In the genomic region with DNA sequence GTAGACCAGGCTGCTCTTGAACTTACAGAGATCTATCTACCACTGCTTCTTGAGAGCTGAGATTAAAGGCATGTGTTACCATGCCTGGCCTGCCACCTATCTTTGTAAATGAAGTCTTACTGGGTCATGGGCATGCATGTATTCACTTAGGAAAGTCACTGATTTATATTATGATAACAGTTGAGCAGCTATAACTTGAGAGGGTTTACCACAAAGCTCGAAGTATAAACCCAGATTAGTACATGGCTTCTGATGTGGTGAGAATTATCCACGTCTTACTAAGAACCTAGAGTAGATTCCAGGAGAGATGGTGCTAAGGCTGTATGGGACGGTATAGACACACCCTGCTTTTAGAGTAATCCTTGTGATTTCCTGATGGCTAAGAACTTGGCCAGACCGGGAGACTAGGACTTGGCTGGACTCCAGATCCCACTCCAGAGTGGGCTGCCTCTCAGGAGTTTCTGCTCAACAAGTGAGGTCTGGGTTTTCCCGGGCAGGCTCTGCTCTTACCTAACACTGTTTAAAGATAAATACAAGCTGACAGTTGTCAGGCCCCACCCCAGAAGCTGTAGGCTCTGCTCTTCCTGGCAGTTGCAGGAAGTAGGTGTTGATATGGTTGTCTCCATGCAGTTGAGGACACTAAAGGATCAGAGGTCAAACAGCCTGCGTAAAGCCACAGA, we compare ENCODE assay signal across 10 mouse cellular contexts. TPM values are rescaled to one million over a fixed set of nuclear protein-coding genes. Genes with fewer than 3 reads are reported as not detected.
DNase-seq lines count a peak whose midpoint lies in the region; ATAC-seq and TF ChIP-seq lines count a peak whose summit lies in the region.
"Had no signal": no experiment of that assay in that cellular context is flagged by ENCODE, and none has a peak within 500 bp of the region (broad histone marks: within the 10 kb centered on the region; RNA-seq: fewer than 3 reads in every experiment).

No protein-coding gene starts in this region.

- H3K27me3 ChIP-seq in embryonic facial prominence, embryonic 12.5 days, result no peaks in the 10 kb centered on the region
- no peaks in the 10 kb centered on the region for H3K27me3 ChIP-seq in embryonic facial prominence, embryonic 10.5 days (replicated peaks; ENCODE audit: low read depth, poor library complexity, severe bottlenecking)
- H3K27me3 ChIP-seq in MEL (ENCODE audit: control insufficient read depth in 1 of 2, insufficient read depth in 2 of 2, low read length in 2 of 2), result no peaks in the 10 kb centered on the region
- H3K27me3 ChIP-seq in intestine, embryonic 15.5 days (replicated peaks), result no peaks in the 10 kb centered on the region
- H3K27me3 ChIP-seq: midbrain, embryonic 12.5 days had no signal

- no peak for TF ChIP-seq RAD21 in MEL (IDR thresholded peaks at IDR 0.05; ENCODE audit: low read depth, low read length)

- no peaks in the 10 kb centered on the region for H3K36me3 ChIP-seq in embryonic facial prominence, embryonic 12.5 days
- no peaks in the 10 kb centered on the region for H3K36me3 ChIP-seq in embryonic facial prominence, embryonic 10.5 days (replicated peaks)
- peaks cover 0 to 13% of the 10 kb centered on the region in 2 experiments; a peak in 2 of 4 replicates for H3K36me3 ChIP-seq in MEL (ENCODE audit: control insufficient read depth in 1 of 2, insufficient read depth in 2 of 2, low read length in 2 of 2)
- H3K36me3 ChIP-seq in intestine, embryonic 15.5 days, result no peaks in the 10 kb centered on the region
- H3K36me3 ChIP-seq: midbrain, embryonic 12.5 days had no signal

- no peaks in the 10 kb centered on the region for H3K79me2 ChIP-seq in MEL (ENCODE audit: control insufficient read depth, insufficient read depth, low read length, poor library complexity)

- no peaks in the 10 kb centered on the region for H3K4me1 ChIP-seq in embryonic facial prominence, embryonic 12.5 days
- H3K4me1 ChIP-seq in embryonic facial prominence, embryonic 10.5 days, result peaks cover 9% of the 10 kb centered on the region
- H3K4me1 ChIP-seq in MEL (ENCODE audit: control insufficient read depth in 1 of 2, insufficient read depth in 2 of 2, low read length in 2 of 2), result peaks cover 9 to 14% of the 10 kb centered on the region in 2 experiments
- H3K4me1 ChIP-seq in intestine, embryonic 15.5 days (replicated peaks), result peaks cover 14% of the 10 kb centered on the region
- H3K4me1 ChIP-seq: midbrain, embryonic 12.5 days had no signal

- H3K27ac ChIP-seq in embryonic facial prominence, embryonic 12.5 days, result no peak overlapping the region
- no peak overlapping the region for H3K27ac ChIP-seq in embryonic facial prominence, embryonic 10.5 days (replicated peaks)
- peak overlapping the region; percentile 52 for H3K27ac ChIP-seq in MEL (ENCODE audit: control insufficient read depth, low read depth, low read length)
- H3K27ac ChIP-seq in intestine, embryonic 15.5 days, result peak overlapping the region; percentile 70
- H3K27ac ChIP-seq: midbrain, embryonic 12.5 days had no signal

- H3K9me3 ChIP-seq in embryonic facial prominence, embryonic 12.5 days, result no peaks in the 10 kb centered on the region
- H3K9me3 ChIP-seq in embryonic facial prominence, embryonic 10.5 days, result no peaks in the 10 kb centered on the region
- no peaks in the 10 kb centered on the region for H3K9me3 ChIP-seq in MEL (replicated peaks; ENCODE audit: insufficient read depth, low read length)
- H3K9me3 ChIP-seq in intestine, embryonic 15.5 days, result no peaks in the 10 kb centered on the region
- H3K9me3 ChIP-seq: midbrain, embryonic 12.5 days had no signal

- no peak for TF ChIP-seq CTCF in MEL (IDR thresholded peaks at IDR 0.05 in 2 of 3, conservative IDR thresholded peaks at IDR 0.05 in 1 of 3; ENCODE audit: control insufficient read depth in 1 of 3, insufficient read depth in 1 of 3, low read depth in 2 of 3, low read length in 3 of 3, poor library complexity in 1 of 3, severe bottlenecking in 1 of 3)

- no peak overlapping the region for H3K4me3 ChIP-seq in embryonic facial prominence, embryonic 12.5 days
- H3K4me3 ChIP-seq in embryonic facial prominence, embryonic 10.5 days, result no peak overlapping the region
- H3K4me3 ChIP-seq in MEL (ENCODE audit: control insufficient read depth in 1 of 2, insufficient read depth in 1 of 2, low read depth in 2 of 2, low read length in 2 of 2), result peak overlapping the region in 1 of 2 experiments; percentile 12; a peak in 1 of 4 replicates
- no peak overlapping the region for H3K4me3 ChIP-seq in intestine, embryonic 15.5 days (replicated peaks)
- H3K4me3 ChIP-seq: midbrain, embryonic 12.5 days had no signal

- TF ChIP-seq POLR2A in MEL (IDR thresholded peaks at IDR 0.05; ENCODE audit: control insufficient read depth in 1 of 2, insufficient read depth in 1 of 2, low read depth in 1 of 2, low read length in 2 of 2, poor library complexity in 1 of 2), result peak in 1 of 2 experiments; percentile 45; a peak in 1 of 4 replicates

- 0 out of 2 replicates have a peak, but pooled peaks have one; percentile 67 for ATAC-seq in embryonic facial prominence, embryonic 12.5 days (ENCODE audit: insufficient number of reproducible peaks, insufficient read depth, low FRiP score, low TSS enrichment)
- peak; percentile 91 for ATAC-seq in intestine, embryonic 15.5 days

- DNase-seq in embryonic facial prominence, embryonic 10.5 days (ENCODE audit: low spot score), result no peak
- peak; percentile 78 for DNase-seq in MEL (ENCODE audit: low read depth, low spot score)
- DNase-seq in lung, postnatal 14 days, result peak; percentile 66
- DNase-seq in adrenal gland, adult 2 months, result no peak
- no peak for DNase-seq in neural tube, embryonic 10.5 days (ENCODE audit: extremely low spot score, low spot score)
- no peak for DNase-seq in frontal cortex, postnatal 10 days (ENCODE audit: low spot score in 2 of 2)
- DNase-seq: retina, postnatal 1 day had no signal

- 63% methylated on average over 6 of the region's 6 CpGs for WGBS in embryonic facial prominence, embryonic 12.5 days
- 82% methylated on average over 6 of the region's 6 CpGs for WGBS in embryonic facial prominence, embryonic 10.5 days
- 27% methylated on average over 6 of the region's 6 CpGs for WGBS in intestine, embryonic 15.5 days

- peak in 1 of 2 experiments; percentile 66; a peak in 2 of 4 replicates for TF ChIP-seq EP300 in MEL (IDR thresholded peaks at IDR 0.05; ENCODE audit: low read depth in 1 of 2, low read length in 2 of 2)

- H3K9ac ChIP-seq in embryonic facial prominence, embryonic 12.5 days, result no peak overlapping the region
- H3K9ac ChIP-seq in MEL (ENCODE audit: control insufficient read depth, low read depth, low read length, poor library complexity, severe bottlenecking), result peak overlapping the region; percentile 52
- H3K9ac ChIP-seq in intestine, embryonic 15.5 days, result no peak overlapping the region
- H3K9ac ChIP-seq: midbrain, embryonic 12.5 days had no signal

- H3K4me2 ChIP-seq in embryonic facial prominence, embryonic 12.5 days (replicated peaks), result no peak overlapping the region
- no peak overlapping the region for H3K4me2 ChIP-seq in intestine, embryonic 15.5 days (replicated peaks)
- H3K4me2 ChIP-seq: midbrain, embryonic 12.5 days had no signal

TF ChIP-seq in MEL, 35 proteins besides CTCF, POLR2A, EP300 and RAD21 (continues in another document):
- TF ChIP-seq USF2 (IDR thresholded peaks at IDR 0.05; ENCODE audit: borderline replicate concordance in 1 of 2, insufficient read depth in 1 of 2, low read depth in 1 of 2, low read length in 2 of 2), result no peak
- no peak for TF ChIP-seq GATA1 (IDR thresholded peaks at IDR 0.05; ENCODE audit: low read depth, low read length)
- peak; percentile 59; the same call in 1 of the 2 replicates for TF ChIP-seq ELF1 (IDR thresholded peaks at IDR 0.05; ENCODE audit: low read depth, low read length)
- TF ChIP-seq NELFE (IDR thresholded peaks at IDR 0.05; ENCODE audit: low read depth, low read length), result peak; percentile 27; the same call in 1 of the 2 replicates
- TF ChIP-seq HCFC1 (IDR thresholded peaks at IDR 0.05; ENCODE audit: low read depth, low read length), result no peak; the same call in 1 of the 2 replicates
- TF ChIP-seq MAX (IDR thresholded peaks at IDR 0.05; ENCODE audit: low read length), result 0 out of 2 replicates have a peak, but pooled peaks have one; percentile 3
- no peak for TF ChIP-seq ZMIZ1 (IDR thresholded peaks at IDR 0.05; ENCODE audit: low read depth, low read length)
- TF ChIP-seq MEF2A (IDR thresholded peaks at IDR 0.05; ENCODE audit: extremely low read depth, insufficient replicate concordance, low read depth, low read length, poor library complexity, severe bottlenecking), result no peak
- TF ChIP-seq SIN3A (IDR thresholded peaks at IDR 0.05; ENCODE audit: low read length), result peak; percentile 74
- TF ChIP-seq MYC (IDR thresholded peaks at IDR 0.05; ENCODE audit: low read depth, low read length), result no peak
- TF ChIP-seq CHD1 (IDR thresholded peaks at IDR 0.05; ENCODE audit: low read depth, low read length), result no peak
- peak; percentile 49; the same call in 1 of the 2 replicates for TF ChIP-seq RCOR1 (IDR thresholded peaks at IDR 0.05; ENCODE audit: low read depth, low read length)
- TF ChIP-seq POLR2AphosphoS5 (IDR thresholded peaks at IDR 0.05; ENCODE audit: borderline replicate concordance, low read depth, low read length), result no peak
- TF ChIP-seq ZNF384 (IDR thresholded peaks at IDR 0.05; ENCODE audit: low read depth, low read length), result no peak

RNA-seq across cellular contexts. Expression of gene Slc25a25, which starts 13.1 kb away (rescaled TPM):
- 30.2 and 31.5 TPM in 2 replicates for polyA plus RNA-seq in embryonic facial prominence, embryonic 12.5 days (2016; fragmentation: Nextera tagmentation; extraction: Ambion mirVana)
- 29.8 and 31.8 TPM in 2 replicates for polyA plus RNA-seq in embryonic facial prominence, embryonic 10.5 days (2016; fragmentation: Nextera tagmentation; extraction: Ambion mirVana)
- total RNA-seq in MEL (2012; rRNA removed), result 28.1 and 32.5 TPM in 2 replicates
- 10 to 100 TPM in 1 of 2 experiments, not detected in 1; 22.3 TPM for polyA plus RNA-seq in MEL (2012; ENCODE audit: insufficient read depth in 1 of 2, insufficient read length in 2 of 2, low read depth in 1 of 2, low replicate concordance in 2 of 2, missing spikeins in 1 of 2)
- polyA plus RNA-seq in intestine, embryonic 15.5 days (2015; fragmentation: Nextera tagmentation; extraction: Ambion mirVana), result 20.0 and 20.1 TPM in 2 replicates
- total RNA-seq in adrenal gland, adult 2 months (2021), result 10 to 100 TPM; 34.0 to 79.5 TPM
- 35.2 and 36.8 TPM in 2 replicates for polyA plus RNA-seq in adrenal gland, adult 2 months (2012; rRNA removed)

RNA-seq across cellular contexts. Expression of gene Naif1, which starts 14.1 kb away (rescaled TPM):
- polyA plus RNA-seq in embryonic facial prominence, embryonic 12.5 days (2016; fragmentation: Nextera tagmentation; extraction: Ambion mirVana), result 6.1 and 6.3 TPM in 2 replicates
- 6.4 and 6.8 TPM in 2 replicates for polyA plus RNA-seq in embryonic facial prominence, embryonic 10.5 days (2016; fragmentation: Nextera tagmentation; extraction: Ambion mirVana)
- 4.4 and 4.9 TPM in 2 replicates for total RNA-seq in MEL (2012; rRNA removed)
- polyA plus RNA-seq in MEL (2012; ENCODE audit: insufficient read depth in 1 of 2, insufficient read length in 2 of 2, low read depth in 1 of 2, low replicate concordance in 2 of 2, missing spikeins in 1 of 2), result 1 to 10 TPM in 1 of 2 experiments, not detected in 1; 8.5 TPM
- 4.7 and 5.0 TPM in 2 replicates for polyA plus RNA-seq in intestine, embryonic 15.5 days (2015; fragmentation: Nextera tagmentation; extraction: Ambion mirVana)
- 1 to 10 TPM; 5.1 to 5.9 TPM for total RNA-seq in adrenal gland, adult 2 months (2021)
- polyA plus RNA-seq in adrenal gland, adult 2 months (2012; rRNA removed), result 6.1 and 6.6 TPM in 2 replicates

Comparison
In these comparisons a context has a peak if more than half of its experiments do, and no peak if none do; other contexts are left out.
1. H3K27ac ChIP-seq: peak in MEL (single experiment) and intestine, embryonic 15.5 days (single experiment); none in embryonic facial prominence, embryonic 12.5 days (single experiment) and embryonic facial prominence, embryonic 10.5 days (single experiment).
2. DNase-seq: peak in MEL (single experiment) and lung, postnatal 14 days (single experiment); none in embryonic facial prominence, embryonic 10.5 days (single experiment), adrenal gland, adult 2 months (single experiment), neural tube, embryonic 10.5 days (single experiment) and frontal cortex, postnatal 10 days (0 of 2).